ENCODE assay signal across 26 mouse cellular contexts in genomic region chr12:86161942-86162341, GRCm38 (mm10).
A peak's percentile ranks its signal among the peaks of the same experiment; 100 is the strongest.
DNase-seq lines count a peak whose midpoint lies in the region; ATAC-seq and TF ChIP-seq lines count a peak whose summit lies in the region.
"Had no signal": no experiment of that assay in that cellular context is flagged by ENCODE, and none has a peak within 500 bp of the region (broad histone marks: within the 10 kb centered on the region; RNA-seq: fewer than 3 reads in every experiment).

No protein-coding gene starts in this region.

- H3K27me3 ChIP-seq in cerebellum, adult 2 months (ENCODE audit: control insufficient read depth, insufficient read depth, low read length): no peaks in the 10 kb centered on the region
- peaks cover 77% of the 10 kb centered on the region for H3K27me3 ChIP-seq in forebrain, embryonic 10.5 days (ENCODE audit: poor library complexity, severe bottlenecking)
- peaks cover 43% of the 10 kb centered on the region for H3K27me3 ChIP-seq in forebrain, embryonic 12.5 days
- peaks cover 9% of the 10 kb centered on the region; the same call in 1 of the 2 replicates for H3K27me3 ChIP-seq in midbrain, embryonic 10.5 days (ENCODE audit: low read depth, poor library complexity, severe bottlenecking)
- peaks cover 3% of the 10 kb centered on the region; the same call in 1 of the 2 replicates for H3K27me3 ChIP-seq in midbrain, embryonic 13.5 days
- H3K27me3 ChIP-seq: embryonic facial prominence, embryonic 12.5 days; embryonic facial prominence, embryonic 15.5 days; heart, embryonic 13.5 days had no signal

- no peak overlapping the region for H3K9ac ChIP-seq in forebrain, embryonic 12.5 days
- H3K9ac ChIP-seq in midbrain, embryonic 13.5 days (replicated peaks): no peak overlapping the region
- H3K9ac ChIP-seq: embryonic facial prominence, embryonic 12.5 days; embryonic facial prominence, embryonic 15.5 days; forebrain, embryonic 13.5 days; hindbrain, embryonic 13.5 days had no signal

- peaks cover 48% of the 10 kb centered on the region for H3K4me1 ChIP-seq in cerebellum, adult 2 months (ENCODE audit: control insufficient read depth, insufficient read depth, low read length)
- H3K4me1 ChIP-seq in forebrain, embryonic 10.5 days: peaks cover 66% of the 10 kb centered on the region
- peaks cover 57% of the 10 kb centered on the region for H3K4me1 ChIP-seq in forebrain, embryonic 12.5 days
- peaks cover 71% of the 10 kb centered on the region for H3K4me1 ChIP-seq in midbrain, embryonic 10.5 days
- peaks cover 64% of the 10 kb centered on the region for H3K4me1 ChIP-seq in midbrain, embryonic 13.5 days (replicated peaks)

- no peak for TF ChIP-seq POLR2A in cerebellum, adult 2 months (IDR thresholded peaks at IDR 0.05; ENCODE audit: borderline replicate concordance, insufficient read depth, low read length)

- no peak overlapping the region for H3K4me3 ChIP-seq in cerebellum, adult 2 months (replicated peaks; ENCODE audit: insufficient read depth, low read depth, low read length)
- H3K4me3 ChIP-seq in forebrain, embryonic 10.5 days: no peak overlapping the region
- H3K4me3 ChIP-seq in forebrain, embryonic 12.5 days (replicated peaks): no peak overlapping the region
- no peak overlapping the region for H3K4me3 ChIP-seq in midbrain, embryonic 10.5 days
- no peak overlapping the region for H3K4me3 ChIP-seq in midbrain, embryonic 13.5 days (replicated peaks)
- H3K4me3 ChIP-seq: embryonic facial prominence, embryonic 12.5 days; embryonic facial prominence, embryonic 15.5 days; forebrain, embryonic 13.5 days; heart, adult 2 months; heart, embryonic 10.5 days; heart, embryonic 13.5 days; hindbrain, embryonic 13.5 days had no signal

- H3K36me3 ChIP-seq in forebrain, embryonic 10.5 days (replicated peaks): peaks cover 19% of the 10 kb centered on the region
- H3K36me3 ChIP-seq in forebrain, embryonic 12.5 days (replicated peaks): no peaks in the 10 kb centered on the region; the same call in 1 of the 2 replicates
- H3K36me3 ChIP-seq in midbrain, embryonic 10.5 days: peaks cover 17% of the 10 kb centered on the region
- peaks cover 14% of the 10 kb centered on the region for H3K36me3 ChIP-seq in midbrain, embryonic 13.5 days
- H3K36me3 ChIP-seq: embryonic facial prominence, embryonic 12.5 days had no signal

- ATAC-seq in forebrain, embryonic 12.5 days (ENCODE audit: low FRiP score): no peak
- ATAC-seq in midbrain, embryonic 13.5 days: no peak
- ATAC-seq: CD4-positive, CD25-positive, alpha-beta regulatory T cell, adult 4 months; forebrain, embryonic 13.5 days; forebrain, embryonic 16.5 days; hindbrain, embryonic 16.5 days; intestine, embryonic 16.5 days had no signal

- peaks cover 11% of the 10 kb centered on the region for H3K9me3 ChIP-seq in forebrain, embryonic 10.5 days
- H3K9me3 ChIP-seq in forebrain, embryonic 12.5 days: peaks cover 5% of the 10 kb centered on the region
- H3K9me3 ChIP-seq in midbrain, embryonic 10.5 days (replicated peaks): peaks cover 10% of the 10 kb centered on the region
- peaks cover 6% of the 10 kb centered on the region; the same call in 1 of the 2 replicates for H3K9me3 ChIP-seq in midbrain, embryonic 13.5 days
- H3K9me3 ChIP-seq: embryonic facial prominence, embryonic 12.5 days; embryonic facial prominence, embryonic 15.5 days; heart, embryonic 10.5 days; hindbrain, embryonic 13.5 days had no signal

- 35% methylated on average over 5 of the region's 5 CpGs for WGBS in cerebellum, adult 2 months
- 92% methylated on average over 5 of the region's 5 CpGs for WGBS in forebrain, embryonic 10.5 days
- WGBS in forebrain, embryonic 12.5 days: 92% methylated on average over 5 of the region's 5 CpGs
- 85% methylated on average over 5 of the region's 5 CpGs for WGBS in midbrain, embryonic 10.5 days
- WGBS in midbrain, embryonic 13.5 days: 95% methylated on average over 5 of the region's 5 CpGs

- peak in 1 of 2 experiments; percentile 43 for DNase-seq in cerebellum, adult 2 months
- no peak for DNase-seq in cerebellum, postnatal 14 days
- no peak for DNase-seq in forebrain, embryonic 10.5 days (ENCODE audit: extremely low spot score, low spot score)
- DNase-seq in midbrain, embryonic 10.5 days (ENCODE audit: low spot score): no peak
- DNase-seq in adrenal gland, postnatal 4 days (ENCODE audit: low spot score in 2 of 2): no peak
- DNase-seq: adrenal gland, adult 2 months; adrenal gland, postnatal 14 days; gastrocnemius, postnatal 10 days; gastrocnemius, postnatal 36 days; heart, adult 2 months; heart, postnatal 14 days; heart, postnatal 4 days; kidney, adult 18-20 months; kidney, adult 9 months had no signal

- 0 out of 2 replicates have a peak overlapping the region, but pooled peaks have one; percentile 1 for H3K27ac ChIP-seq in cerebellum, adult 2 months (ENCODE audit: insufficient read depth, low read length)
- H3K27ac ChIP-seq in forebrain, embryonic 10.5 days: peak overlapping the region; percentile 44; the same call in 1 of the 2 replicates
- H3K27ac ChIP-seq in forebrain, embryonic 12.5 days: no peak overlapping the region
- peak overlapping the region; percentile 89; the same call in 1 of the 2 replicates for H3K27ac ChIP-seq in midbrain, embryonic 10.5 days (replicated peaks)
- no peak overlapping the region for H3K27ac ChIP-seq in midbrain, embryonic 13.5 days
- H3K27ac ChIP-seq: embryonic facial prominence, embryonic 15.5 days; heart, adult 2 months; heart, embryonic 13.5 days had no signal

- no peak overlapping the region for H3K4me2 ChIP-seq in forebrain, embryonic 12.5 days
- no peak overlapping the region for H3K4me2 ChIP-seq in midbrain, embryonic 13.5 days (replicated peaks)
- H3K4me2 ChIP-seq: embryonic facial prominence, embryonic 12.5 days; embryonic facial prominence, embryonic 15.5 days; forebrain, embryonic 13.5 days; heart, embryonic 13.5 days; hindbrain, embryonic 13.5 days had no signal

- TF ChIP-seq CTCF in cerebellum, adult 2 months (IDR thresholded peaks at IDR 0.05; ENCODE audit: borderline replicate concordance, insufficient read depth, low read depth, low read length): no peak

Comparison
In these comparisons a context has a peak if more than half of its experiments do, and no peak if none do; other contexts are left out.
1. H3K27ac ChIP-seq: peak in cerebellum, adult 2 months (single experiment), forebrain, embryonic 10.5 days (single experiment) and midbrain, embryonic 10.5 days (single experiment); none in forebrain, embryonic 12.5 days (single experiment) and midbrain, embryonic 13.5 days (single experiment).